Mouse (Mus musculus) adrenal gland (tissue): ENCODE results near the gene Cib1.

Experiments
- intact Hi-C: fragments of 180-260 bp; cut with DNase I; formaldehyde crosslinking; loops from one replicate; pipeline ENCODE4 v1.15.1; 2025
- long read RNA-seq, 2 experiments: library from polyadenylated mRNA; unstranded; transcript quantifications; one replicate each; pipeline ENCODE4 v2.0.0; 2020; ENCODE audit warnings: borderline replicate concordance in 1 of 2; ENCODE audit not compliant: insufficient replicate concordance in 1 of 2

Cib1 gene
- long read RNA-seq, experiment 1, transcript Cib1-201 (7 exons, 1,047 nt): major isoform, 95 of 116 reads
- long read RNA-seq, experiment 1, partial matches to known transcripts: 2 of 116 reads
- long read RNA-seq, experiment 1, other reads (novel, unspliced or antisense): 17 of 116 reads
- long read RNA-seq, experiment 2, transcript Cib1-201 (7 exons, 1,047 nt): major isoform, 93 of 106 reads
- long read RNA-seq, experiment 2, partial matches to known transcripts: 0 of 106 reads
- long read RNA-seq, experiment 2, other reads (novel, unspliced or antisense): 9 of 106 reads

DNA sequence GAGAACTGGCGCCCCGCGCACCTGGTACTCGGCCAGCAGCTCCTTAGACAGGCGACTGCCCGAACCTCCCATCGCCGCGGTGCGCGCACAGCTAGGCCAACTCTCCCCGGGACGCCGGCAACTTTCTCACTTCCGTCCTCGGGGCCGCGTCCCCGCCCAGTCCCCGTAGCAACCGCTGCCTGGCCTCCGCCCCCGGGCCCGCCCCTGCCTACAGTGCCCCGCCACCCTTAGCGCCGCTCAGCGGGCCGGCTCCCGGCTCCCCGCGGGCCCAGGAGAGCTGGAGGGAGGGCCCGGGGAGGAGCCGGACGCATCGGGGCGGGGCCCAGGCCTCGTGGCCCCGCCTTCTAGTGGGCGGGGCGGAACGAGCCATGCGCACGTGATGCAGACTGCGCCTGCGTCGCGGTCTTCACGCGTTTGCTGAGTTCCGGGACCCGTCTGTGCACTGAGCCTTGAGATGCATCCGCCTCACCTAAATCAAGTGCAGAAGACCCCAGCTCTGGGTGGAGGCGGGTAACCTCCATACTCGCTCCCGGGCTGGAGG is at the start of gene Cib1, which contains the start of gene Gdpgp1:
TSS of gene Cib1 (minus strand) at position 325 of the 541 bp plus-strand sequence.
TSS of gene Gdpgp1 (plus strand) at position 377 of the 541 bp plus-strand sequence.
- intact Hi-C loops: no loop called here

DNA sequence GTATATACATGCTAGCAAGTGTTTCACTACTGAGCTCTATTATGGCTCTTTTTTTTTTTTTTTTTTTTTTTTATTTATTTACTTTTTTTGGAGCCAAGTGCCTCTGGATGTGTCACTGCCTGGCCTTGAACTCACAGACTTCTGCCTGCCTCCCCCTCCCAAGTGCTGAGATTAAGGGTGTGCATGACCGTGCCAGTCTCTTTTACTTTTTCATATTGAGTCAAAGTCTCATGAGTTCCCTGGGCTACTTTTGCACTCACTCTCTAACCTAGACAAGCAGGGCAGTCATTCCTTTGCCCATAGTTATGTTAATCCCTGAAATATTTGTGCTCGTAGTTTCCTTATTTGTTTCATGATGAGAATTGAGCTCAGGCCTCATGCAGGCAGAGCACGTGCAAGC is 49.0 kb upstream of the Cib1 start:
- intact Hi-C loops: no loop called here

DNA sequence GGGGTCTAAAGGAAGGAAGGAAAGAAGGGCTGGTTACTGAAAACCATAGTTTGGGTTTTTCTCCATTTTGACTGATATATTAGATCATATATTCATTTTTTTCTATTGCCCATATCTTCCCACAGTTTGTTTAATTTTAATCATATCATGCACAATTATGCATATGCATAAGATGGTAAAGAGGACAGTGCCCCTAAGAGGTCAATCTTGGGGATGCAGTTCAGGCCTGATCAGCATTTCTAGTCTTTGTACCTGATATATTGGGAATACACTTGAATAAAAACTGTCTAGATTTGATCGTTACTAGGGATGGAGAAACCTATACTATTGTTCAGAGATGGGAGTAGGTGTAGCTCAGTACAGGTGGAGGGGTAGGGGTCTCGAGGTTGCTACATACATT is 48.4 kb upstream of the Cib1 start:
- intact Hi-C loops: no loop called here

DNA sequence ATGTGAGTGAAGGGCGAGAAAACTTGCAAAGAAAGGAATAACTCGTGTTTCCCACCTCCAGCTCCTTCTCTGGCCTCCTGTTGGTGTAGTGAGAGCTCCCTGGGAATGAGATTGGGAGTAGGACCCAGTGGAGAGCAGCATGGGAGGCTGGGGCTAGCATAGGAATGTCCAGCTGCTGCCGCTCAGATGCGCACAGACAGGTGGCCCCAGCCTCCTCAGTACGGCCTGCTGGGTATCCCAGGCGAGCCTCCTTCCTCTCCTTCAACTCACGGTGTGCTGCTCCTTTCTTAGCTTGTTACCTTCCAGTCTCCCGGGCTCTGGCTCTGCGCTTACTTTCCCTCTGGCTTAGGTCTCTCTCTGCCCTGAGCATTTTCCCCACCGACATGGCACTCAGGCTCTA is 47.4 kb upstream of the Cib1 start:
- intact Hi-C loops: no loop called here

DNA sequence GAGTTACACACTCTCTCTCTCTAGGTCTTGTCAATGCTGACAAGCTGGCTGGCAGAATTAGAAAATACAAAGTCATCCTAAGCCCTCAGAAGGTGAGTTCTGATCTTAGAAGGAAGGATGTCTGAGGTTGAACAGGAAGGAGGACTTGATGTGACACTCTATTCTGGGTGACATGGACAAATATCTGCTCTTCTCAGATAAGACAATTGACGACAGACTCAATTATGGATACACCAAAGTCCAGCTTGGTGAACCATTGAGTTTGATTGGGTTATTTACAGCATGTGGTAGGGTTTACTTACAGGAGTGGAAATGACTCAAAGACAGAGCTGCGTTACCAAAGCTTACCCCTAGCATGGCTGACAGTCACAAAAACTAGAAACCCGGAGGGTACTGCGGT is 43.8 kb upstream of the Cib1 start:
- intact Hi-C loops: no loop called here

DNA sequence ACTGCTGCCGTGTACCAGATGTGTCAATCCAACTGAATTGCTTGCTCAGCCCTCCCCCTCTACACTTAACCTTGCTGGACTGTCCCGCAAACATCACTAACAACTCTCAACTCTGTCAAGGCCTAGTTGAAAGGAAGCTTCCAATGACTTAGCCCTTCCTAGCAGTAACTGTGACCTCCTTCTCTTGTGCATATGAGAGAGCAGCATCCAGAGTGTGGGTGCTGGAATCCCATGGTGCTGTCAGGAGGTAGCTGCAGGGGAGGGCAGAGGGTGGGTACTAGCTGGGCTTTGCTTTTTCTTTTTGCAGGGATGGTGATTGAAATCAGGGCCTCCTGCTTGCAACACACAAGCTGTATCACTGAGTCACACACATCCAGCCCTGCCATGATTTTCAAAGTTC is 40.8 kb upstream of the Cib1 start:
- intact Hi-C loops: no loop called here

DNA sequence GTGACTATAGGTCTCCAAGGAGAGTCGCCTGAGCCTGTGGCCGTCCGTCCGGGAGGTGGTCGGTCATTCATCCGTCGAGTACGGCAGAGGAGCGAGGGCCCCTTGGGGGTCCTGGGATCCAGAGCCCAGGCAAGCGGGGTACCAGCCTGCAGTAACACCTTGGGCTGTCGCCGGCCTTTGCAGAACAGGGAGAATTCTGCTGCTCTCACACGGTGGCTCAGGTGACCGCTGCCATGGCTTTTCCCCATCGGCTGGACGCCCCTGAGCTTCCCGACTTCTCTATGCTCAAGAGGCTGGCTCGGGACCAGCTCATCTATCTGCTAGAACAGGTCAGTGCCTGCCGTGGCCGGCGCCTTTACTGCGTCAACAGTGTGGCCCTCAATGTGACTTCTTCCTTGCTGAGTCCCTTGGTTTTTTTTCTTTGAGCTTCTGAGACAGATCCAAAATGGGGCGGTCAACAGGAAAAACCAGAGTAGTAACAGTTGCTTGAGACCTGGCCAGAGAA is 37.2 kb upstream of the Cib1 start:
- intact Hi-C loops: no loop called here

DNA sequence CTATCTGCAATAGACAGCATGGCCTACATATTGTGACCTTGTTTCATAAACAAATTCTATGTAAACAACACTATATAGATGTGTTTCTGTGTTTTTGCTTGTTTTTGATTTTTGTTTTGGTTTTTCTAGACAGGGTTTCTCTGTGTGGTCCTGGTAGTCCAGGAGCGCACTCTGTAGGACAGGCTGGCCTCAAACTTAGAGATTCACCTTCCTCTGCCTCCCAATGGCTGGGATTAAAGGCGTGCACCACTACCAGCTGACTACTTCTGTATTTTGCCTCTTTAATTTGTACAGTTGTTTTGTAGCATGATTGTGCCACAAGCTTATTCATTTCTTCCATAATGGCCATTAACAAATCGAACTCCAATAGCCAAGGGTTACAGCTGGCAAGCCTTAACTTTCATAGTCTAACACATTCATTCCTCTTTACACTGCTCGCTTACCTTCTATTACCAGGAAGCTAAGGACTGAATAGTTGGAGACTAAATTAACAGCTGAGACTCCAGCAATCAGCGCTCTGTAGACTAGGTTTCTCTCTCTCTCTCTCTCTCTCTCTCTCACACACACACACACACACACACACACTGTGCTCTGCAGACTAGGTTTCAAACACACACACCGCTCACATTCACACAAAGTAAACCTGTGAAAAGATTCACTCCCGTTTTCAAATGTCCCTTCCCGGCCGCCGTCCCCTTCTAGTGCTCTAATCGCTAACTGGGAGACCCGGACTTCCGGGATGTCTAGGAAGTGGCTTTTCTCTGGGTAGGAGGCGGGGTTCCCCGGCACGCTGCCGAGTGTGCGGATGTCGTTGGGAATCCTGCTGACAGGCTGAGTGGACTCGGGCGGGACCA is 36.5 kb upstream of the Cib1 start, which contains the start of gene Vps33b:
TSS of gene Vps33b (plus strand) at position 753 of the 854 bp plus-strand sequence.
- intact Hi-C loops: no loop called here

DNA sequence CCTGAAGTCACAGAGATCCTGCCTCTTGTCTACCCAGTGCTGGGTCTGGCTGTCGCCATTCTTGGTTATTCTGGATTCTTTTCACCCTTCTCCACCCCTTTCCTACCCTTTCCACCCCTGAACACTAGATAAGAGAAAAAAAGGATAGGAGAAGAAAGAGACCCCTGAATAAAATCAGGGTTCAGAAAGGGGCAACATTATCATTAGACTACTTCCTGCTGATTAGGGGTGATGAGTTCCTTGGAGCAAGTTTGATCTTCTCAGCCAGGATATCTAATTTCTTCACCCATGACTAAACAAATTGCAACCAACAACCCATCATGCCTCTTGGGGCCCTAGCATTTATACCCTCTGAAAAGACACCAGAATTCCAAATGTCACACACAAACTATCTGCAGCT is 35.2 kb upstream of the Cib1 start:
- intact Hi-C loops: no loop called here

DNA sequence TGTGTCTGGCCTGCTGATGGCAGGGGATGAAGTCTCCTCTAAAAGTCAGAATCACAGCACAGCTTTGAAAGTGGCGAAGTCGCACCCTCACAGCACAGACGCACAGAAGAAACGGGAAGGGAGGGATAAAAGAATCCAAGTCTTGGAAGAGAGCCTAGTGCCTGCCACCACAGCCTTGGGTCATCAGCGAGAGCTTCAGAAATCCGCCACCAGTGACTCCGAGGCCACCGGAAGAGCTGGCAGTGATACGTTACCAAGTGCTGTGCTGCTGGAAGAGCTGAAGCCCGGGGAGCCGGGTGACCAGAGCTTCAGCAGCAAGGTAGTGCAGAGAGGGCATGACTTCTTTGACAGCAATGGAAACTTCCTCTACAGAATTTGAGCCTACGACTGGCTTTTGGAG is 32.0 kb upstream of the Cib1 start:
- intact Hi-C loops: no loop called here

DNA sequence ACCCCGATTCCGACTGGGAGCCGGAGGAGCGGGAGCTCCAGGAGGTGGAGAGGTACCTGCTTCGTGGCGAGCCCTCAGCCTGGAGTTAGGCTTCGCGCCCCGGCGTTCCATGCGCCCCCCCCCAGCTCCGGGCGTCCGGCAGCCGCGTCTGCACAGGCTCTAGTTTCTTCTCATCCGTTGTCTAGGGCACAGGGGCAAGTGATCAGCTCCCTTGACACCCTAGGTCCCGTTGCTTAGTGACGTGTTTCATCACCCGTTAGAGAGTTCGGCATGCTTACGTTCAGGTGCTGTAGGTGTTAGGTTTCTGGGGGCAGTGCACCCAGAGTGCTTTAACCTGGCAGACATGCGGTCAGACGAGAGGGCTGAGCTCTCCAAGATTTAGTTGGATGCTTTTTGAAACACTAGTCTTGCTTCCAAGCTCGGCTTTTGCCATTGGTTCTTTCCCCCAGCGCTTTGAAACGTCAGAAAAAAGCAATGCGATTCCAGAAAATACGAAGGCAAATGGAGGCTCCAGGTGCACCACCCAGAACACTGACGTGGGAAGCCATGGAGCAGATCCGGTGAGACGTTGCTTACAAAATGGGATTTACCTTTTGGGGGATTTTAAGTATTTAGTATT is 28.9 kb upstream of the Cib1 start:
- intact Hi-C loops: no loop called here

DNA sequence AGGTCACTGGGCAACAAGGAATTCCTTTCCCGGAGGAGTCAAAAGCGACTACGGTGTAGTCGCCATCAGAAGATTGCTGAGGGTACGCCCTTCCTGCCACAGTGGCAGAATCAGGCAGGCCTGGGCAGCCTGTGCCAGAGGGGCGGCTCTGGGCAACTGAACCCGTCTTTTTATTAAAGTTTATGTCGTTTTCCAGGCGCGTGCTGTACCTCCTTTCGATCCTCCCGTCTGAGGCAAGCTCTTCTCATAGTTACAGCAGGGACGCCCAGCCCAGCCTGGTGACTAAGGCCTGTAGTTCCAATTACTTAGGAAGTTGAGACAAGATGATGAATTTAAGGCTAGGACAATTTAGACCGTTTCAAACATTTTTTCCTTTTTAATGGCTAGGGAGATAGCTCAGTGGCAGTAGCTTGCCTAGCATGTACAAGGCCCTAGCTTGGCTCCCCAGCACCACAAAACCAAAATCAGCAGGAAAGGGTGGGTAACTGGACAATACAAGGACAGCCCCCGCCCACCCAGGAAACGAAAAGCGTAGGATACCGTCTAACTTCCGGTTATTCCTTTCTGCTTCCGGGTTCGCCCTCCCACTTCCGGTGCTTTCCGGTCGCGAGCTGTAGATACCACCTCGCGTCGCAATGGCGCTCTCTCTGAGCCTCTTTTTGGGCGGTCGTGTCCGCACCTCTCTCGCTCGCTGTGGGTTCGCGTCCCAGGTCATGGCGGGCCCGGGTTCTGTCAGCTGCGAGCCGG is 28.2 kb upstream of the Cib1 start, which contains the start of gene Ngrn:
TSS of gene Ngrn (plus strand) at position 591 of the 747 bp plus-strand sequence.
- intact Hi-C loops: no loop called here

DNA sequence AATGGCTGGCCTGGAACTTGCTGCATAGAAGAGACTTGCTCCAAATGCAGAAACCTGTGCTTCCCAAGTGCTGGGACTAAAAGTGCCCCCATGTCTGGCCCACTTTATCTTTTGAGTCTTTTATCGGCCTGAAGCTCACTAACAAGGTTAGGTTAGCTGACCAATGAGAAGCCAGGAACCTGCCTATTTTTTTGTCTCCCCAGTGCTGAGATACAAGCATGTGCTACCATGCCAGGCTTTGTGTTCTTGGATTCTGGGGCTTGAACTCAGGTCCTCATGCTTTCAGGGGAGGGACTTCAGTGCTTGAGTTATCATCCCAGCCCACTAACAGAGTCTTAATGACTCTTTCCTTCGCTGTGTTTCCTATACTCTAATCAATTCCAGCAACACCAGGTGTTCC is 25.1 kb upstream of the Cib1 start:
- intact Hi-C loops: loop anchor here (5.0 kb wide), 1 partner anchor 115 kb away; no protein-coding TSS in a partner anchor

DNA sequence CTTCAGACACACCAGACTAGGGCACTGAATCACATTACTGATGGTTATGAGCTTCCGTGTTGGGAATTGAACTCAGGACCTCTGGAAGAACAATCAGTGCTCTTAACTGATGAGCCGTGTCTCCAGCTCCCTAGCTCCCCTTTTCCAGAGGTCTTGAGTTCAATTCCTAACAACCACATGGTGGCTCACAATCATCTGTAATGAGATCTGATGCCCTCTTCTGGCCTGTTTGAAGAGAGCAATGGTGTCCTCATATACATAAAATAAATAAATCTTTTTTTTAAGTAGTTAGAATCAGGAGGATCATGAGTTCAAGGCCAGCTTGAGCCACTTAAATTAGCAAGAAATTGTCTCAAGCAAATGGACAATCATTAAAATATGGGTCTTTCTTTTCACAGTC is 23.4 kb upstream of the Cib1 start:
- intact Hi-C loops: loop anchor here (5.0 kb wide), 1 partner anchor 114 kb away; no protein-coding TSS in a partner anchor

DNA sequence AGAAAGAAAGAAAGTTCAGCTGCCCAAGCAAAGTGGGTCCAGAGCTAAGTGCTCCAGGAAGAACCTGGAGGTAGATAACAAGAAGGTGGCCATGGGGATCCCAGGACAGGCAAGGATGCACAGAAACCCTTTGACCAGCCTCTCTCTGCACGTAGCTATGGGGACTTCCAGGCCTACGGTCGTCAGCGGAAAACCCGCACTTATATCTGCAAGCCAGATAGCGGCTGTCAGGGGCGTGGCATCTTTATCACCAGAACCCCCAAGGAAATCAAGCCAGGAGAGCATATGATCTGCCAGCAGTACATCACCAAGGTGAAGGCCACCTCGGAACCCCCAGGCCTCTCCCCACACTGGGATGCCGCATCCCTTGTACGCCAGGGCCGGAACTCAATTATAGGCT is 20.3 kb upstream of the Cib1 start:
- intact Hi-C loops: no loop called here

DNA sequence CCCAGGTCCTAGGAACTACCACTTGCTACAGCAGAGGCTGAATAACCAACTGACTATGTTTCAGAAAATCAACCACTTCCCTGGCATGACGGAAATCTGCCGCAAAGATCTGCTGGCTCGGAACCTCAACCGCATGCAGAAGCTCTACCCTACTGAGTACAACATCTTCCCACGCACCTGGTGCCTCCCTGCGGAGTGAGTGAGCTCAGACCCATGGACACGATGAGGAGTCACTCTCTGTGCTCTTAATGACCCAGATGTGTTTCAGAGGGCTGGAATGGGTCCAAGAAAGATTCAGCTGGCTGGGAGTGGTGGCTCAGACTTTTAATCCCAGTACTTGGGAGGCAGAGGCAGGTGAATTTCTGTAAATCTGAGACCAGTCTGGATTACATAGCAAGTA is 19.8 kb upstream of the Cib1 start:
- intact Hi-C loops: no loop called here

DNA sequence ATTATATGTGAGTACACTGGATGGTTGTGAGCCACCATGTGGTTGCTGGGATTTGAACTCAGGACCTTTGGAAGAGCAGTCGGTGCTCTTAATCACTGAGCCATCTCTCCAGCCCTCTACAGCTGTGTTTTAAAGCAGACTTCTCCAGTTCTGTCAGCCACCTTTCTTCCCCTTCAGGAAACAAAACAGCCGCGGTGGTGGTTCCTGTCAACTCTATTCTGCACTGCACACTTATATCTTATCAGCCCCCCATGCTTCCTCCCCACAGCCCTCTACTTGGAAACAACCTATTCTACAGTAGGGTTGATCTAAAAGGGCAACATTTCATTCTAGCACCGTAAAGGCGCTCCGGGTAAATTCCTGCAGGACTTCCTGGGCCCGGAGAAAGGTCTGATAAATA is 14.2 kb upstream of the Cib1 start:
- intact Hi-C loops: no loop called here

DNA sequence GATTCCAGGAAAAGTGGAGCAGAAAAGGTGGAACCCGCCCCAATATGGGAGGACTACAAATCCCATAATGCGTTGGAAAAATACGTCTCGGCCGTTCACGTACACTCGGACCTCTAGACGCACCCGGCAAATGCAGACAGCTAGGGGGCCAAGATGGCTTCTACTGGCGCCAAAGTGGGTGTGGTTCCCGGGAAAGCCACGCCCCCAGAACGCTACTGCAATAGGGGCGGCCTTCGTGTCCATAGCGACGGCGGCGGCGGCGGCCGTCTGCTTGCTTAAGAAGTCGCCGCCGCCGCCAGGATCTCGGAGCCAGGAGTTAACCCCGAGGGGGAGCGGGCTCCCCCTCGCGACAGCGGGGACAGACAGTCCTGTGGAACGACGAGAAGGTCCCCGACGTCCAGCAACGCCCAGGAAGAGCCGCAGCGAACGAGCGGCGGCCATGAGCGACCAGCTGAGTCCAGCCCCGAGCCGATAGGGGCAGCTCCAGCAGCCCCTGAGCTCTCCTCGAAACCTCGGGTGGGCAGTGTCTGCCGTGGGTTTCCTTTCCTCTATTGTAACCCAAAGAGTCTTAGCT is 13.6 kb upstream of the Cib1 start, which contains the start of gene Ttll13:
TSS of gene Ttll13 (plus strand) at position 229 of the 574 bp plus-strand sequence.
- intact Hi-C loops: no loop called here

DNA sequence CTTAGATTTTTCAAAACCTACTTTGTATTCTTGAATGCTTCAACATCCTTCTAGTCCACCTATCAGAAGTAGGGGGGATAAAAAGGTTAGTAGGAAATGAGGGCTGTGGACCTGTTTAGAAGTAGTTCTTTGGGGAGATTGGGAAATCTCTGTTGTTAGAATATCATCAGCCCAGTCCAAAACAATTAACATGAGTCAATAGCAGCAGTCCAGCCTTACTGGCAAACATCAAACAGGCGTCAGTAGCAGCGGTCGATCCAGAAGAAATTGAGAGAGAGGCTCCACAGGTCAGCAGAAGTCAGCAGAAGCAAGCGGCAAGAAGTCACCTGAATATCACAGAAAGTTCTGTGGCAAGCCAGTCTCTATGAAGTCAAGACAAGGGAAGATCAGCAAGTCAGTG is 12.2 kb upstream of the Cib1 start:
- intact Hi-C loops: no loop called here

DNA sequence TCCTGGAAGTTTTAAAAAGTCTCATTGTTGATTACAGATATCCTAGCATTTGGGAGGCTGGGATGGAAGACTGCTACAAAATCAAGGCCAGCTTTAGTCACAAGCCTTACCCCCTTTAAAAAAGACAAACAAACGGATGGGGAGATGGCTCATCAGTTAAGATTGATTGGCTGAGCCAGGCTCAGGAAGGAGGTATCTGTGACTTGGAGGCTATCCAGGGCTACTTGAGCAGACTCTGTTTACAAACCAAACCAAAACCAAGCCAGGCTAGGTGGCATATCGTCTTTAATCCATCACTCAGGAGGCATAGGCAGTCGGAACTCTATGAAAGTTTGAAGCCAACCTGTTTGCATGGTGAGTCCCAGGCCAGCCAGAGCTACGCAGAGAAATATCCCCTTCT is 9.0 kb upstream of the Cib1 start:
- intact Hi-C loops: no loop called here
